Mouse (Mus musculus): Measurements from ENCODE around the gene Dach2. TPM values are rescaled to one million over a fixed set of nuclear protein-coding genes. Genes with fewer than 3 reads are reported as not detected.

Dach2 gene
- not detected in 4 replicates for total RNA-seq (2023; ENCODE audit: inconsistent age)

DNA sequence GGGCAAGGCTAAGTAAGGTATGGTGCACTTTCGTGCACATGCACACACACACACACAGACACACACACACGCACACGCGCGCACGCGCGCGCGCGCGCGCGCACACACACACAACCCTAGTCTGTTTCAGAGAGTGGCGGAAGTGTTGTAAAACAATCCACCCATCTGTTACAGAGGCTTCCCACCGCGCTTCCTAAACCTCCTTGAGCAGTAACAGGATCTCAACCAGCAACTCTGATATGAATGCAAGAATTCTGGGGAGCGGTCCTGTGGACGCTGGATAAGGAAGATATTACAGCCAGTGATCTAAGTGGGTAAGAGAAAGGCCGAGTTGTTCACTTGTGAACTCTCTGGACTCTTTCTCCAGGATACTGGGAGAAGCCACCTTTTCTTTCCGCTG is at the start of gene Dach2:
Gene Dach2, plus strand, starts transcription at position 107 of the 400 bp plus-strand sequence.

Other genes with a start within 250 kb of the Dach2 start
- 18.3 to 28.1 TPM (median 20.8 TPM) in 4 replicates for gene Chm, start 112.0 kb upstream of the Dach2 start, total RNA-seq (2023; ENCODE audit: inconsistent age)

Measured in B cell, adult (primary cell).